Mouse (Mus musculus) embryo, embryonic 10.5 days (tissue): ENCODE results near the gene Dohh.
A peak's percentile ranks its signal among the peaks of the same experiment; 100 is the strongest.

Source experiments
- DNase-seq: peaks from one replicate; pipeline ENCODE4 v3.0.0-alpha.2; 2015; ENCODE audit warnings: low spot score

The Dohh gene

GRCm38 (mm10) chr10:81356991-81357844, 27.0 kb upstream of the Dohh start, which contains the start of gene Mfsd12:
TSS of gene Mfsd12 (plus strand) at chr10:81357491.
- peak; percentile 93 for DNase-seq

GRCm38 (mm10) chr10:81358209-81358608, 26.0 kb upstream of the Dohh start:
- no peak for DNase-seq

GRCm38 (mm10) chr10:81358841-81359240, 25.4 kb upstream of the Dohh start:
- no peak for DNase-seq

- no peak for DNase-seq
These were observed 23.5 kb upstream of the Dohh start for GRCm38 (mm10) chr10:81360721-81361120.

GRCm38 (mm10) chr10:81362336-81362949, 21.8 kb upstream of the Dohh start:
- DNase-seq: no peak

- no peak for DNase-seq
These were observed 20.5 kb upstream of the Dohh start for GRCm38 (mm10) chr10:81363436-81364346.

GRCm38 (mm10) chr10:81364666-81365065, 19.6 kb upstream of the Dohh start:
- no peak for DNase-seq

- DNase-seq: no peak
These were observed 19.2 kb upstream of the Dohh start for GRCm38 (mm10) chr10:81365073-81365472.

- DNase-seq: peak; percentile 82
These were observed 18.4 kb upstream of the Dohh start, which contains the start of gene 4930404N11Rik for GRCm38 (mm10) chr10:81365672-81366476. TSS of gene 4930404N11Rik (minus strand) at chr10:81365816.

- DNase-seq: no peak
These were observed 17.6 kb upstream of the Dohh start for GRCm38 (mm10) chr10:81366477-81367206.

GRCm38 (mm10) chr10:81367207-81367495, 17.1 kb upstream of the Dohh start:
- no peak for DNase-seq

- no peak for DNase-seq
These were observed 8.9 kb upstream of the Dohh start for GRCm38 (mm10) chr10:81375322-81375721.

- no peak for DNase-seq
These were observed 7.5 kb upstream of the Dohh start for GRCm38 (mm10) chr10:81376561-81377361.

- no peak for DNase-seq
These were observed 6.9 kb upstream of the Dohh start for GRCm38 (mm10) chr10:81377362-81377664.

- DNase-seq: no peak
These were observed 6.3 kb upstream of the Dohh start, which contains the start of gene Fzr1 for GRCm38 (mm10) chr10:81377793-81378552. TSS of gene Fzr1 (minus strand) at chr10:81378516.

- DNase-seq: peak; percentile 100
These were observed 5.6 kb upstream of the Dohh start for GRCm38 (mm10) chr10:81378553-81379182.

GRCm38 (mm10) chr10:81379183-81379553, 5.1 kb upstream of the Dohh start:
- no peak for DNase-seq

- DNase-seq: no peak
These were observed 4.3 kb upstream of the Dohh start for GRCm38 (mm10) chr10:81379809-81380378.

GRCm38 (mm10) chr10:81382039-81382438, 2.2 kb upstream of the Dohh start:
- DNase-seq: no peak
